Mouse (Mus musculus): ENCODE data around the gene Id1.

The Id1 gene

DNA sequence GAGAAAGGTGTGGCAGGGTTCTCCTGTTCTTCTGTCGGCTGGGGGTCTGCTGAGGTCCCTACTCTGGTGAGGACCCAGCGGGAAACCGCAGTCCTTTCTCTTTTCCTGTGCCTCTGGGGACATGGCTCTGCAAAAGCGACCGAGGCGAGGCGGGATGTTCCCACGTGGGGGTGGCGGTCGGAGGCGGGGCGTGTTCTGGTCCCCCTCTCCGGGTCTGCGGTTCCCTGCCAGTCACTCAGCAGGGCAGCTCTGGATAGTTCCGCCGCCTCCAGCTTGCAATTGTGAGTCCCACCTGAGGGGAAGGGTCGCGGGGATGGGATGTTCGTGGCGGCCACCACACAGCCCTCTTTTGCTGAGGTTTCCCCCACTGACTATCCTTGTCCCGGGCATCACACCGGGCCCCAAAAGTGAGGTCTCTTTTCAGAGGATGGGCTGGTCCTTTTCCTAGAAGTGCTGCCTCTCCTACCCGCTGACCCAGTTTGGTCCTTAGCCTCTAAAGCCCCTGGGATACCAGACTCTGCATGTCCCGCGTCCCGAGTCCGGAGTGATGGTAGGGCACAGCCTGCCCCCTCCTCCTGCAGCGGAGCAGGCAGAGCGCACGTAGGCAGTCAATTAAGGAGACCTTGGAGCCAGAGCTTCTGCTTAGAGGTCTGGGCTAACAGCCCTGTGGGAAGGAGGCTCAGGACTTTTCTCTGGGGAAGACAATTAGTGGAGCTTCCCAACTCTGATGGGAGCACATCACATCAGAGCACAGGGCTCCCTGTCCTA, 18.1 kb downstream of the Id1 start, which contains the start of gene Cox4i2:
Gene Cox4i2, plus strand, starts transcription at position 230 of the 768 bp plus-strand sequence.
- no peak for DNase-seq (ENCODE audit: low spot score)

DNA sequence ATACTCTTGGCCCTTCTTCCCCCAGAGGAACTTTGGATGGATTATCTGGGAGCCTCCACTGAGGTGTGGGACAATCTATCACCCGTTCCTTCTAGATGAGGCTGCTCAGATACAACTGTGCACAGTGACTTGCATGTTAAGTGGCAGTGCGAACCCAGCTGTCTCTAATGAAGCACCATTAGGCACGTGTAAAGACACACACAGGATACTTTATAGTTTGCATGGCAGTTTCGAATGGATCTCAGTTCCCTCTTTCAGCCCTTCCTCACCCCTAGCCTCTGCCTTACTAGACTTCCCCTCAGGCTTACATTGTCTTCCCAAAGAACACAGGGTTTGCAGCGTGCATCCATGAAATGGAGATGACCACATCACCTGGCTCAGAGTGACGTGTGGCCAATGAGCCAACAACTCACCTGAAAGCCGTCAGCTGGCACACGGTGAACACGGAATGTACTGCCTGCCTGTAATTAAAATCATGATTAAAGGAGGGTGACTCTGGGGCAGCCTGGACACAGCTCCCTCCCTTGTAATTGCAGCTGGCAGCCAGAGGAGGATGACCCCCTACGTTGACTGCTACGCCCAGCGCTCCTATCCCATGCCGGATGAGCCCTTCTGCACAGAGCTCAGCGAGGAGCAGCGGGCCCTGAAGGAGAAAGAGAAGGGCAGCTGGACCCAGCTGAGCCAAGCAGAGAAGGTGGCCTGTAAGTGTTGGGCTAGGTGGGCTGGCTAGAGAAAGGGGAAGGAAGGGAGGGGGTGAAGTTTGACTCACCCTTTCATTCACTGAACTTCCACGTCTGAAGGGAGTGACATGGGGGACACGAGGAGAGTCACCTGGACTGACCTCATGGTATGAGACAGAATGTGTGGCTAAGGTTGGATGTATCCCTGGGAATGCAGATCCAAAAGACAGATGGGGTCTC, 20.7 kb downstream of the Id1 start:
- DNase-seq (ENCODE audit: low spot score) = no peak

DNA sequence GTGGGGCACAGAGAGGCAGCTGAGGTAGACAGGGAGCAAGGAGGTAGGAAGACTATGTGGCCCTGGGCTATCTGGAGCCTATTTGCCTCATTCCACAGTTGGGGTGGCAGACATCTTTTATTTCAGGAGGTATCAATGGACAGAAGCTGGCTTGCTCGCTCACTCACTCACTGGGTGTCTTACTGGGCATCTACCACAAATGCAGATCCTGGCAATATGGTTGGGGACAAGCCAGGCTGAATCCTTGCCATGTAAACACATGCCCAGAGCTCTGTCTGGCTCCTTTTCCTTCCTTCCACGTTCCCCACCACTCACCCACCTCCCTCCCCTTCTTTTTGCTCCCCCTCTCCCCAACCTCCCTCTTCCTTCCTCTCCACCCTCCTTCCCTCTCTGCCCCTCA, 21.4 kb downstream of the Id1 start:
- DNase-seq (ENCODE audit: low spot score) = no peak

DNA sequence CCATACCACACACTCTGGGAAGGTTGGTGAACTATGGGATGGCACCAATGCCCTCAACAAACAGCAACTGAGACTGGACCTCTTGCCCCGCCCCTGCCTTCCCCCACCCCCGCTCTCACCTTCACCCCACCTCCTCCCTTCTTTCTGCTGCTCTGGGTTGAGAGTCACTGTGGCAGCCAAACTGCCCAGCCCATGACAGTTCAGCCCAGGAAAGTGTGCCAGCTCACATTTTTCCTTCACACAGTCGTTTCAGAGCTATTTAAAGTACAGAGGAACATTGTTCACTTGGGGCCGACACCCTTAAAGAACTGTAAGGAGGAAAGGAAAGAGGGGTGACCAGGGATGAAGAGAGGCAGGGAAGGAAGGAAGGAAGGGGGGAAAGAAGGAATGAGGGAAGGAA, 22.3 kb downstream of the Id1 start:
- no peak for DNase-seq (ENCODE audit: low spot score)

DNA sequence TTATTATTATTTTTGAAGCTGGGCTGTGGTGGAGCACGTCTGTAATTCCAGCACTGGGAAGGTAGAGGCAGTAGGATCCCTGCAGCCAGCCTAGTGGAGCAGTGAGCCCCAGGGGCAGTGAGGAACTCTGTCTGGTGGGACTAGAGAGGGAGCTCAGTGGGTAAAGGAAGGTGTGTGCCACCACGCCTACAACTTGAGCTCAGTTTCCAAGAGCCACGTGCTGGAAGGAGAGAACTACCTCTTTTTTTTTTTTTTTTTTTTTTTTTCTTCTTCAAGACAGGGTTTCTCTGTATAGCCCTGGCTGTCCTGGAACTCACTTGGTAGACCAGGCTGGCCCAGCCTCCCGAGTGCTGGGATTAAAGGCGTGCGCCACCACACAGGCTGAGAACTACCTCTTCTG, 27.3 kb downstream of the Id1 start:
- no peak for DNase-seq (ENCODE audit: low spot score)

DNA sequence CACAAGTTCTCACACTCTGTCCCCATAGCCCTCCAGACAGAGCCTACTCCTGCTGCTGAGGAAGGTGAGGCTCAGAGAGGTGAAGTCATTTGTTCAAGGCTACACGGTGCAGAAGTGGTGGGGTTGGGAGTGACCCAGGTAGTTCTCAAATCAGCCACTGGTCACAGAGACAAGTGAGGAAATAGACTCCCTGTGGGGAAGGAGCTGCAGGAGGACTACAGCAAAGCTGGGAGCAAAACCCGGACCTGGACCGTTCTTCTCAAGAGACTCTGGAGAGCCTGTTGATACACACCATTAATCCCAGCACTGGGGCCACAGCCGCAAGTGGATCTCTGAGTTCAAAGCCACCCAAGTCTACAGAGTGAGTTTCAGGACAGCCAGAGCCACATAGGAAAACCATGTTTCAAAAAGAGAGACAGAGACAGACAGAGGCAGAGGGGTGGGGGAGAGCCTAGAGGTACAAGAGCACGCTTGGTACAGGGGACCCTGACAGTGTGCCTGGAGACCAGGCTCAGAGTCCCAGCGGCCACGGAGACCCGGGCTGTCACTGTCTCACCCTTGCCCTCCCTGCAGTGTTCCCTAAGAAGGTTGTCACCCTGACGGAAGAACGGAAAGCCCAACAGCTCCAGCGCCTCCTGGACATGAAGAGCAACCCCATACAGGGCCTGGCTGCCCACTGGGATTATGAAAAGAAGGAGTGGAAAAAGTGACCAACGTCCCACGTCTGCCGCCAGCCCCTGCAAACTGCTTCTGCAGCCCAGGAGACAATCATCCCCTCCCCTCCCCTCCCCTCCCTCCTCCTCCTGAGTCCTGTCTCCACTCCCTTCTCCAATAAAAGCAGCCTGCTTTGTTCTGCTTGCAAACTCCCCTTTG, 28.4 kb downstream of the Id1 start:
- DNase-seq (ENCODE audit: low spot score) = no peak

DNA sequence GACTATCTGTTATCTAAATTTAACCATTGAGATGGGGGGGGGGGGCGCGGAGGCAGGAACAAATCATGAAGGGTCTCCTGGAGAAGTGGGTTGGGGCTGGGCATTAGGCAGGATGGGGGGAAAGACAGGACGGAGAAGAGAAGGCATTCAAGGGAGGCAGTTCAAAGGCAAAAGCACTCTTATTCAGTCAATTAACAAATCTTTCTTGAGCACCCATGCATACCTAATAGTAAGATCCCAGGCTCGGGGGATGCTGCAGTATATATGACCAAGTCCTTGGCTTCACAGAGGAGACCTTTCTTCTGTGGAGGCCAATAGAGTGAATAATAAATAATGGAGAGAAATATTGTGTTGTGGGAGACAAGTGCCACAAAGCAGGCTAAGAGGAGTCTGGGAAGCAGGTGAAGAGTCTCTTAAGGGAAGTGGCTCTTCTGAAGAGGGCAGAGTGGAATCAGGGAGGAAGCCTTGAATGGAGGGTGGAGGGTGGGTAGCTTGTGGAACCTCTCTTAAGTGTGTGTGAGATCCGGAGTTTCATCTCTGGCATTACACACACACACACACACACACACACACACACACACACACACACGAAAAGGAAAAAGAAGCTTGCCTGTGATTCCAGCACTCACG, 29.1 kb downstream of the Id1 start:
- DNase-seq (ENCODE audit: low spot score) = no peak

DNA sequence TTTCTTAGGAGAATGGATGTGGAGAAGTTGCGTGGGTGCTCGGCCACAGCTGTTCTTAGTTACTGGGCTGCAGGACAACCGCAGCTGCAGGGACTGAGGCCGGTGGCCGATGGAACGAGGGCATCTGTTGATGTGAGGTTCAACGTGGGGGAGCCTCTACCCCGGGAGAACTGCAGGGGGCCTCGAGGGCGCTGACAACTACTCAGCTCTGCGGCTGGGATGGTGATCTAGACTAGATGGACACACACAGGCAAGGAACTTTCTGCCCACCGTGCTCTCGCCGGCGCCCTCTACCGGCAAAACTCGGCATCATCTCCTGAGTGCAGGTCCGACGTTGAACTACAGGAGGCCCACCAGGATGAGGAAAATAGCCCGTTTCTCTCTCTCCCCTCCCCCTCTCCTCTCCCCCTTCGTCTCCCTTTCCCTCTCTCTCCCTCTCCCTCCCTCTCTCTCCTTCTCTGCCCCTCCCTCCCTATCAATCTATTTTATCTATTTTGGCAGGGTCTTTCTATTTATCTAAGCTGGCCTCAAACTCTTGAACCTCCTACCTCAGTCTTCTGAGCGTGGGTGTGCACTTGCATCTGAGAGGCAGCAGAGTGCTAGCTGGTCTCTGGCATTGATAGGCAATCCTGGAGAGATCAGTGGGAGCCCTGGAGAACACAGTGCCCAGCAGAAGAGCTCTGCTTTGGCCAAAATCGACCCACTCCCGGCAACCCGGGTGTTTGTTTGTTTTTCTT, 30.5 kb downstream of the Id1 start:
- peak; percentile 96 for DNase-seq (ENCODE audit: low spot score)

DNA sequence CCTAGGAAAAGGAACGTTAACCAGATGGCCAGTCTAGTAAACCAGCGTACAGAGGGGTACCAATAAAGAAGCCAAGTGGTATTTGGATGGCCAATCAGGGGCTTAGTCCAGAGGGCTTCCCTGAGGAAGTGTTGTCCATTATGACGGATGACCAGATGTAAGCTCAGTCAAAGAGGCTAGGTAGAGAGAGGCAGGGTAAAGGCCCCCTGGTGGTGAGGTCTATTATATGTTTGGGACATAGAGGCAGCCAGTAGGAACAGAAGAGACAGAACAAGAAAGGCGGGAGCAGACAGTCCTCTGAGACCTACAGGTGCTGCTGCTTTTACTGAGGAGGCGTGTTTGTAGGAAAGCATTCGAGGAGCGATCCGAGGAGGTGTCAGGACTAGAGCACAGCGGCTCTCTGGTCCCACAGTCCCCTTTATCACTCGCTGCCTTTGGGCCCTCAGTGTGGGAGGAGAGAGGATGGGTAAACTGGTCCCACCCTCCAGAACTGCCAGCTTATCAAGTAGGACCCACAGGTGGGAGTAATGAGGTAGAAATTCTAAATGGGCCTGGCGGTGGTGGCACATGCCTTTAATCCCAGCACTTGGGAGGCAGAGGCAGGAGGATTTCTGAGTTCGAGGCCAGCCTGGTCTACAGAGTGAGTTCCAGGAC, 31.7 kb downstream of the Id1 start:
- peak; percentile 36 for DNase-seq (ENCODE audit: low spot score)

DNA sequence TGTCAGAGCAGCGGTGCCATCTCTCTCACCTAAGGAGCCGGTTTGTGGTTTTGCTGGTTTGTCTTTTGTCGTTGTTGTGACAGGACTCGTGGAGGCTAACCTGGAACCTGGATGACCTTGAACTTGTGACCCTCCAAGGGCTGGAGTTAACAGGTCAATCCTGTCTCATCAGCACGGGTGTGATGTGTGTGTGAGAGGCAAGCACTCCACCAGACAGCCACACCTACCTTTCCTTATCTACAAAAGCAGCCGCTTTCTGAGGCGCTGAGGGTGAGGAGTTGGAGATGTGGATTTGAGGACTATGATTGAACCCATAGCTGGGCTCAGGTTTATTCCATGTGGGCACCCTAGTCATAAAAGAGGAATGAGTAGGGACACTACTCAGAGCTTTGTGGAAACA, 33.6 kb downstream of the Id1 start:
- no peak for DNase-seq (ENCODE audit: low spot score)

DNA sequence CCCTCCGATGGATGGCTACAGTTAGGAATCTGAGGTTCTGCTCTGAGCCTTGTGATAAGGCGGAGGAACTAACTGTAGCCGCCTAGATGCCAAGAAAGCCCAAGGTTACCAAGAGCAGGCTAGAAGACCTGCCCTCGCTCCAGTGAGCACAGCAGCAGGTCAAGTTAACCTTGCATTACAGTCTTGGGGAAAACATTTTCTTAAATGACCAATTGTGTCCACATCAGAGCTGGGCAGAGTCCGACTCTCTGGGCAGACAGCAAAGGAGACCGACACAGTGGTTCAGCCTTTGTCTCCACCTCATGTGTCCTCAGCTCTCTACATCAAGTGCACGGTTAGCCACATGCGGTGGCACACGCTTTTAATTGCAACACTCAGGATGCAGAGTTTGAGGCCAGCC, 35.5 kb downstream of the Id1 start:
- DNase-seq (ENCODE audit: low spot score) = no peak

DNA sequence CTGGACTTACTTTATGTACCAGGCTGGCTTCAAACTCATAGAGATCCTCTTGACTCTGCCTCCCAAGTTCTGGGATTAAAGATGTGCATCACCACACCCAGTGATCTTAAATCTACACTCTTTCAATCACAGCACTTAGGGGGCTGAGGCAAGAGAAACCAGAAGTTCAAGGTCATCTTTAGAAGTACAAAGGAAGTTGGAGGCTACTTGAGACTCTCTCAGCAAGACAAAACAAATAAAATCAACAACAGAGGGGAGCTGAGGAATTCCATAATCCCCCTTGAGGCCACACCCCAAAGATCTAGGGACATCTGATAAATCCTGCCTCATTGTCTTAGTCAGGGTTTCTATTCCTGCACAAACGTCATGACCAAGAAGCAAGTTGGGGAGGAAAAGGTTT, 36.2 kb downstream of the Id1 start:
- no peak for DNase-seq (ENCODE audit: low spot score)

DNA sequence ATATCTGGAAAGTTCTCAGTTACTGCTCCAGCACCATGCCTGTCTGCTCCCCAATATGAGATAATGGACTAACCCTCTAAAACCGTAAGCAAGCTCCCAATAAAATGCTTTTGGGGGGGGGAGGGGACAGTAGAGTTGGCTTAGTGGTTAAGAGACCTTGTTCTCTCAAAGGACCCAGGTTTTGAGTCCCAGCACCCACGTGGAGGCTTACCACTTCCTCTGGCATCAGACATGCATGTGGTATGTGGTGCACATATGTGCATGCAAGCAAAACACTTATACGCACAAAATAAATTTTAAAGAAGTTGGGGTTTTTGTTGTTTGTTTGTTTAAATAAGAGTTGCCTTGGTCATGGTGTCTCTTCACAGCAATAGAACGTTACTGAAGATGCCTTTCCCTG, 39.3 kb downstream of the Id1 start:
- DNase-seq (ENCODE audit: low spot score) = no peak

DNA sequence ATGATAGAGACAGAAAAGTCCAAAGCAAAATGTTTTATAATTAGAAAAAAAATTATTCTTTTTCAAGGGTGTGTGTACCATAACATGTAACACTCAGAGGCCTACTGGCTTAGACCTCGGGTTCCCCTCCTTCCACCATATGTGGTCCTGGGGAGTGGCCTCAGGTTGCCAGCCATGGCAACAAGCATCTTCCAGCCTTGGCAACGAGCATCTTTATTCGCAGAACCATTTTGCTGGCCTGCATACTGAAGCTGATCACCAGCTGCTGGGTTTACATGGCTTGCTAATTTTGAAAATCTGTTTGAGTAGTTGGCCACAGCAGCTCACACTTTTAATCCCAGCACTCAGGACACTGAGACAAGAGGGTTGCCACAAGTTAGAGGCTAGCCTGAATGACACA, 40.0 kb downstream of the Id1 start:
- DNase-seq (ENCODE audit: low spot score) = no peak

DNA sequence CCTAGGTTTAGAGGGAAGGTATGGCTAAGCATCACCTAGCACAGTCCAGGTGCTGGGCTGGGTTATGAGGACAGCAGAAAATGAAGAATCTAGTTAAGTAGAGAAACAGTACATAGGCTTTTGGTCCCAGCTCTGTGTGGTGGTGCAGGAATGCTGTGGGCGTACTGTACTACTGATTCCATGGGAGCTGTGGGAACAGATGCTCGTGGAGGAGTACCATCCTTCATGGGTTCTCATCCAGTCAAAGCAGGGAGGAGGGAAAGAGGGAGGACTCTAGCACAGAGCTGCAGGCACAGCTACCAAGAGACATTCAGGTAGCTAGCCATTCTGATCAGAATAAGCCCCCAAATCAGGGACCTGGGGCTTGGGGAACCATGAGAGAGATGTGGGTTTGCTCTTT, 40.4 kb downstream of the Id1 start:
- DNase-seq (ENCODE audit: low spot score) = no peak

DNA sequence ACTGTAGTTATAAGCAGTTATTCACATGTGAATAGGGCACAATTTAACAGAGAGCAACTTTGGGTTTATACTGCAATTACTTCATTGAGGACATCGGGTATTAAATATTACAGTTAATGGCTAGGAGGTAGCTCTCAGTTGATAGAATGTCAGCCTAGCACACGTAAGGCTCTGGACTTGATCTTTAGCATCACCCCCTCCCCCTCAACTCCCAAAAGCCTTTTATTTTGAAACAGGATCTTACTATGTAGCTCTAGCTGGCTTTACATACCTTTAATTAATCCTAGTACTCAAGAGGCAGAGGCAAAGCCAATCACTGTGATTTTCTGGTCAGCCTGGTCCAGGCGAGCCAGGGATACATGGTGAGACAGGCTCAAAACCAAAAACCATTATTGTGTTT, 41.0 kb downstream of the Id1 start:
- DNase-seq (ENCODE audit: low spot score) = no peak

DNA sequence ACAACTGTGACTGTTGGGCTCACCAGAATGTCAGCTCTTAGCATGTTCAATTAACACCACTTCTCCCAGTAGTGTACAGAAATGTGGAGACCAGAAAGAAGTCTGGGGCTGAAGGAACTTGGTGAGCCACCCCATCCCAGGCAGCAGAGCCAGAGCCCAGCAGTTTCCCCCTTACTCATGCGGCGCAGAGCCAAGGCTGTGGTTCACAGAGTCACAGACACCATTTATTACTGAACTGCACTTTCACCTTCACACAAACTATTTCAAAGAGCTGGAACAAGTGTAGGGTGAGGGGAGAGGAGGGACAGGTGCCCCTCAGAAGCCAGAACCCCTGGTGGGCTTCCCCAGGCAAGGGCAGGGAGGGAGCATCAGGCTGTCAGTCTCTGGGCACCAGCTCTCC, 44.4 kb downstream of the Id1 start:
- no peak for DNase-seq (ENCODE audit: low spot score)

DNA sequence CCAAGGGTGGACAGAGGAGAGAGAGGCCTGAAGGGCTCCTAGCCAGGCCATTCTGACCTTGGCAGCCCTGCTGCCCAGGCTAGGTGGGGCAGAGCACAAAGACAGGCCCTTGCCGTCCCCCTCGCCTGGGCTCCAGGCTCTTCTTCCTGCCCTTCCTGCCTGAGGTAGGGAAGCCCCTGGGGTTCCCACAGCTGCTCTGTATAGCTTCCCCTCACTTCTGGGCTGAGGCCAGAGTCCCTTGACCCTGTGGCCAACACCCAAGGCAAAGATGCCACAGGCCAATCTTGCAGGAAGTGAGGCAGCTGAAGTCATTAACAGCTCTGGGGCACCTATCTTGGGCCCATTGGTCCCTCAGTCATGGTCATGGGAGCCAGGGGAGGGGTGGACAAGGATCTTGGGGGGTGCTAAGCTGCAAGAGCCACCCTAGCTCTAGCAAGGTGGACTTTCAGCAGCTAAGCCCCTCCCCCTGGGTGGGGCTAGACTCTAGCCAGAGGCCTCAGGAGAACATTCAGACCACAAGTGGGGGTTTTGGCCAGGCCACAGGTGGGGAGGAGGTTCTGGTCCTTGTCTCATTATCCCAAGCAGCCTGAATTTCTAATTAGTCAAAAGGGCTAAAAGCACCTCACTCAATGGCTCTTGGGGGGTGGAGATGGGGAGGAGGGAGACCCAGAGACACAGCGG, 45.1 kb downstream of the Id1 start:
- no peak for DNase-seq (ENCODE audit: low spot score)

DNA sequence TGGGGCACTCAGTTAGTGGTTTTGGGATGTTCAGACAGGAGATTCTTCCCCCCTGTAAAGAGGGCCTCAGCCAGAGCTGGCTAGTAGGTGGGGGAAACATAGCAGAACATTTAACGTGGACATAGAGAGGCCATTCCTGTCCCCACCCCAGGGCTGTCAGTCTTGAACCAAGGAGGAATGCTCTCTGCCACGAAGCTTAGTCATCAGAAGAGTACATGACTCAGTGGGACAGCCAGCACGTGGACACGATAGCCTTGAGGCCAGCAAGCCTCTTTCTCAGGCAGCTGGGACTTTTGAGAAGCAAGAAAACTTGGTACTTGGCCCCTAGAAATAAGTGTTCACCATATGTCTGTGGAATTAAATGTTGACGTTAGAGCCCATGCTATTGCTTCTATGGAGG, 46.6 kb downstream of the Id1 start:
- DNase-seq (ENCODE audit: low spot score) = no peak

DNA sequence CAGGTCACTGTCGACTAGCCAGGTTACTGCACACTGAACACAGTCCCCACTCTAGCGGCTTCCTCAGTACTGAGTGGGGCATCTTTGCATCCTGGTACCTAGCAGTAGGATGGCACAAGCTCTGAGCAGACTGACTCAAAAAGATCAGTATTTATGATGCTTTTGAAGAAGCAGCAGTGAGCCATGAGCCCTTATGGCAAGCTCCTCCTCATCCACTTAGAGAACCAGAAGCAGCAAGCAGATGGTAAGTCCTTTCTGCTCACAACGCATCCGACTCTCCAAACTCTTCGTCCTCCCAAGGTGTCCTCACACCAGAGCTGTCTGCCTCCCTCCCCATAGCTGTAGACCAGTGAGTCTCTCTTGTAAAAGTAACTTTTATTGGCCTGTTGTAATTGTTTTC, 47.2 kb downstream of the Id1 start:
- no peak for DNase-seq (ENCODE audit: low spot score)
